Mouse (Mus musculus): ENCODE results near the gene Ctc1.

Gene Ctc1

DNA sequence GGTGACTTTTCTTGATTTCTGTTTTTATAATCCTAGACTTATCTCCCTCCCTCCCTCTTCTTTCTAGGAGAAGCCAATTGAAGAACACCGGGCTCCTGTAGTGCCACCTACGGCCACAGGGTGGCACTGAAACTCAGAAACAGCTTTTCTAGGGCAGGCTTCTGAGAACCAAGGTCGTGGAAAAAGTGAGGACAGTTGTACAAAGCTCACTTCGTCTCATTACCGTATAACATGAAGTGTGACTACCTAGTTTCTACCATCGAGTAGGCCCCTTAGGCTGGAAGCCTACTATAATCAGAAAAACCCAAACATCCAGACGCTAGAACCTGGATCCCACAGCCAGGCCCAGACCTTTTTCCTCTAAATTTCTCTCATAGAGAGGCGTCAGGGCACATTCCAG lies 51.2 kb downstream of the Ctc1 start:
- DNase-seq (ENCODE audit: extremely low read depth, low read depth, low spot score): no peak

DNA sequence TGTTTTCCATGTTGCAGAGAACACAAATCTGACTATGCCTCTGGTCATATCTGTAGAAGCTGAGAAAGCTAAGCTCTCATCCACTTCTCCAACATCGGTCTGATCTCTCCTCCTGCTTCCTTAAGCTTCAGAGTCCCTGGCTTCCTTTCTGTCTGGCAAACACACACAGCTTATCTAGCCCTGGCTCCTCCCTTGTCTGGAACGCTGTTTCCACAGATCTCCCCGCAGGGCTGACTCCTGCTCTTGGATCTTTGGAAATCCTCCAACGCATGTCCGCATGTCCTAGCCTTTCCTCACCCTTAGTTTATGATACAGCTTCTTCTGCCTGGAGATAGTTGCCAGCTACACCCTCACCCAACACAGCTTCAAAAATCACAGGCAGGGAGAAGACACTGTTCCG lies 51.9 kb downstream of the Ctc1 start:
- DNase-seq (ENCODE audit: extremely low read depth, low read depth, low spot score): no peak

DNA sequence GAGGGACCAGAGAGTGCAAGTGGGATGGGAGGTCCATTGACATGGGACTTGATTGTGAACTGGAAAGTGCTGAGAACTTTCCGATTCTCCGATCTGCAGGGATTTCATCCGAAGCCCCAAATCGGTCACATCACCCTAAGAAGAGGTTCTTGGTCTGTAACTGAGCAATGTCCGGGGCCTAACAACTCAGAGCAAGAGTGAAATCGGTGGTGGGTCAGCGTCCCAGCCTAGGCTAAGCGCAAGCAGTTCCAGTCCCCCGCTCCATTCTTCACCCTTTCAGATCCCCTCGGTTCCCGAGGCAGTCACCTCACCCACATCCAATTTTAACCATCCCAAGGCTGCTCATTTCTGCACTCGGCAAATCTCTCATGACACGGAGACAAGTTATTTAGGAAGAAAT lies 54.4 kb downstream of the Ctc1 start:
- no peak for DNase-seq (ENCODE audit: extremely low read depth, low read depth, low spot score)

DNA sequence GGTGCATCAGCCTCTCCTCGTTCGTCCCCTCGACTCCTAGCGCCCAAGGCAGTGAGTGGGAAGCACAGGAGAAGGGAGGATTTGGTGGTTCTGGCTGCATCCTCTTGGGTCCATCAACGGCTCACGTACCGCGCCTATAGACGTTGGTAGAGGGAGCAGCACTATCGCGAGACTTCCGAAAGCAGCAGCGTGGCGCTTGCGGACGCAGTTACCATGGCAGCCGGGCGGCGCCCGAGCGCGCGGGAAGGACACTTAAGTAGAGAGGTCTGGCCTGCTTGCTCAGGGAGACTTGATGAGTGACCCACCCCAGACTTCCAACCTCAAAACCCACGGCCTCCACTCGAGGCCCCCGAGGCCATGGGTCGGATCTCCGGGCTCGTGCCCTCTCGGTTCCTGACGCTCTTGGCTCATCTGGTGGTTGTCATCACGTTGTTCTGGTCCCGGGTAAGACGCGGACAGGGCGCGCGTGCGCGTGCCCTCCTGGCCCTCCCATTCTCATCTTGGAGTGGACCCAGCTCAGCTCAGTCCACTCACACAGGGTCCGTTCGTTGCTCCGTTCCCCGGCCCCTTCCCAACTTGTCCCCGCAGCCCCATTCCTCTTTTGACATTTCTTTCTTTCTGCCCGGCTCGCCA lies 55.0 kb downstream of the Ctc1 start, which contains the start of gene Tmem107:
TSS of gene Tmem107 (plus strand) at position 217 of the 633 bp plus-strand sequence.
- DNase-seq (ENCODE audit: extremely low read depth, low read depth, low spot score): no peak

- no peak for DNase-seq (ENCODE audit: extremely low read depth, low read depth, low spot score)
Observed at GRCm38 (mm10) chr11:69071262-69071661, 55.6 kb downstream of the Ctc1 start.

DNA sequence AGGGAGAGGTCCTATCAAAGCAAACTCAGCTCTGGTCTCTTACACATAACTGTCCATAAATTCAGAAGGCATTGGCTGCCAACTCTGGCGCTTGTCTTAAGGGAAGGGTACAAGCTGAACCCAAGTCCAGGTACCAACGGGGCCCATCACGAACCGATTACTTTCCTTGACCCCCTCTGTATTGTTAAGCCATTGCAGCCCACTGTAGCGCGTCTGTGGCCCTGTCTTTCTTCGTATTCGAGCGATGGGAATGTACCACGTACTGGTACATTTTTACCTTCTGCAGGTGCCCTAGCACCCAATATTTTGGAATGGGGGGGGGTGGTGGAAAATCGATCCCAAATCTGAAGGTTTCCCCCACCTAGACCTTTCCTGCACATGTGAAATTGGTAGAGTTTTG lies 56.5 kb downstream of the Ctc1 start:
- DNase-seq (ENCODE audit: extremely low read depth, low read depth, low spot score): no peak

- DNase-seq (ENCODE audit: extremely low read depth, low read depth, low spot score): no peak
Observed at GRCm38 (mm10) chr11:69072666-69073064, 57.0 kb downstream of the Ctc1 start.

DNA sequence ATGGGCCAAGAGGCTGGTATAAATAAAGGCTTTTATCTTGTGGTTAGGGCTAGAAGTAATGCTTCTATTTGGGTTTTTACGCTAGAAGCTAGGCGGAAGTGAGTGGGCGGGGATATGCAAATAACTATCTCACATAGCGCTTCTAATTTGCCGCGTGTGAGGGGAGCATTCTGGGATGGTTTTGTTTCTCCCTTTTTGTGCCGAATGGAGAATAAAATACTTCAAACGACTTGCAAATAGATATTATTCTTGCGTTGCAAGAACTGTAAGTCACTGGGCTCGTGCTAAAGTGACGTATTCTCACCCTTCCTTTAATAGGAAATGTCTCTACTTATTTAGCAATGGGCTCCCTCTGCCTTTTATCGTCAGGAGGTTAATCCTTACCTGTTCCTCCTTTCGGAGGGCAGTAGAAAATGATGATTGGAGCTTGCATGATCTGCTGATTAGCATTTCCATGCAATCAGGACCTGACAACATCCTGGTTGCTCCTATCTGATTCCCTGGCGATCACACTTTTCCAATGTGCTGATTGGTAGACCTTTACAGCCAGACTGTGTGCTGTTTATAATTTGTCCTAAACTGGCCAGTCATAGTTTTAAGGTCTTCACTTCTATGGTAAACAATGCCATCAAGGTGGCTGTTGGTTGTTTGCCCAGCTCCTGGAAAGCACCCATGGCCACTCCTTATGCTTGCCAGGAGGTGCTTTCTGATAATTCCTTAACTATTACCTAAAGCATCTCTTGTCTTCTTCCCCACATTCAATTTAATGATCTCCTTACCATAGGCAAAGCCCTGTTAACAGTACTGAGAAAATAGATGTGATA lies 57.6 kb downstream of the Ctc1 start:
- DNase-seq (ENCODE audit: extremely low read depth, low read depth, low spot score): no peak

DNA sequence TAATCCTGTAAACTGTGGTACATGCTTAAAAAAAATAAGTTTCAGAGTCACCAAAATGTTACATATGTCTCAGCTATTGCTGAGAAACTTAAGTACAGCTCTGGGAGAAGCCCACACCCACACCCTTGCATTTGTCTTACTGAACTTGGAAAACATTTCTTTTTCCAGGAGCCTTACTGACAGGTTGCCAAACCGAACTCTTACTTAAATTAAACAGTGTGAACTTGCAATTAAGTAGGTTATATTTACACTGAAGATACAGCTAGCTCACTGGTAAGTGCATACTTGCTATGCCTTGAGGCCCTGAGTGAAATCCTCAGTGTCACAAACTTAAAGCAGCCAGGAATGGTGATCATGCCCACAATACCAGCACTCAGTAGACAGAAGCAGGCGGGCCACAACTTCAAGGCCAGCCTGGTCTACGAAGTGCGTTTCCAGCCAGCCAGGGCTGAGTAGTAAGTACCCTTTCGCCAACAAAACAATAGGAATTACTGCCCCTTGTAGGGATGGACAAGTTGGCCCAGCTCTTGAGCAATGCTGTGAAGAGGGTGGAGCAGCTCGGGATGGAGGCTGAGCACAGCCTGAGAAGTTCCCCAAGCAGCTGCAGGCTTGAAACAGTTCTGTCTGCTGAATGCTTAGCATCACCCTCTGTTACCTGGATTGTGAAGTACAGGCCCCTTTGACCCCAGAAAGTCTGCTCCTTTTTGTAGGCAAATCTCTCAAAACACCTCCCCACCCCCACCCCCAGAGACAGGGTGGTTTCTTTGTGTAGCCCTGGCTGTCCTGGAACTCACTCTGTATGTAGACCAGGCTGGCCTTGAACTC lies 58.5 kb downstream of the Ctc1 start:
- DNase-seq (ENCODE audit: extremely low read depth, low read depth, low spot score): no peak

- DNase-seq (ENCODE audit: extremely low read depth, low read depth, low spot score): no peak
Observed at GRCm38 (mm10) chr11:69074776-69075069, 59.0 kb downstream of the Ctc1 start.

DNA sequence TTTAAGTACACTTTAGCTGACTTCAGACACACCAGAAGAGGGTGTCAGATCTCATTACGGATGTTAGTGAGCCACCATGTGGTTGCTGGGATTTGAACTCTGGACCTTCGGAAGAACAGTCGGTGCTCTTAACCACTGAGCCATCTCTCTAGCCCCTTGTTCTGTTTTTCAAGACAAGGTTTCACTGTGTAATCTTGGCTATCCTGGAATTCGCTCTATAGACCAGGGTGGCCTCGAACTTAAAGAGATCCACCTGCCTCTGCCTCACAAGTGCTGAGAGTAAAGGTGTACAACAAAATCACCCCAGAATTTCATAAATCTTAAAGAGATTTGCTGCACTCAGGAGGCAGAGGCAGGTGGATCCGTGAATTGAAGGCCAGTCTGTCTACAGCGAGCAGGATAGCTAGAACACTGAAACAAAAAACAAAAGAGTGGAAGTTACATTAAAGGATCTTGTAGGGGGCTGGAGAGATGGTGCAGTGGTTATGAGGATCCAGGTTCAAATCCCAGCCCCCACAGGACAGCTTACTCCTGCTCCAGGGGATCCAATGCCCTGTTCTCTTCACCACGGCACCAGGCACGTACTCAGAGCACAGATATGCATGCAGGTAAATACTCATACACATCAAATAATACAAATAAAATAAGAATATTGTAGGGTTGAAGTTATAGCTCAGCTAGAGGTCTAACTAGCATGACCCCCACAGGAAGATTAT lies 60.2 kb downstream of the Ctc1 start:
- no peak for DNase-seq (ENCODE audit: extremely low read depth, low read depth, low spot score)

- DNase-seq (ENCODE audit: extremely low read depth, low read depth, low spot score): no peak
Observed at GRCm38 (mm10) chr11:69076572-69076971, 60.9 kb downstream of the Ctc1 start.

- no peak for DNase-seq (ENCODE audit: extremely low read depth, low read depth, low spot score)
Observed at GRCm38 (mm10) chr11:69077316-69077715, 61.6 kb downstream of the Ctc1 start.

- DNase-seq (ENCODE audit: extremely low read depth, low read depth, low spot score): no peak
Observed at GRCm38 (mm10) chr11:69078041-69078440, 62.3 kb downstream of the Ctc1 start.

GRCm38 (mm10) chr11:69078805-69079438 lies 63.2 kb downstream of the Ctc1 start:
- DNase-seq (ENCODE audit: extremely low read depth, low read depth, low spot score): no peak

GRCm38 (mm10) chr11:69080102-69080854 lies 64.6 kb downstream of the Ctc1 start:
- DNase-seq (ENCODE audit: extremely low read depth, low read depth, low spot score): no peak

- no peak for DNase-seq (ENCODE audit: extremely low read depth, low read depth, low spot score)
Observed at GRCm38 (mm10) chr11:69080855-69081222, 65.1 kb downstream of the Ctc1 start.

- DNase-seq (ENCODE audit: extremely low read depth, low read depth, low spot score): no peak
Observed at GRCm38 (mm10) chr11:69081613-69082012, 65.9 kb downstream of the Ctc1 start.

GRCm38 (mm10) chr11:69085608-69086007 lies 69.9 kb downstream of the Ctc1 start:
- no peak for DNase-seq (ENCODE audit: extremely low read depth, low read depth, low spot score)

All from fat pad, adult 2 months (tissue).